Mouse (Mus musculus) liver, embryonic 16.5 days (tissue): ENCODE data around the gene Hmga1. TPM values are rescaled to one million over a fixed set of nuclear protein-coding genes. Genes with fewer than 3 reads are reported as not detected.

ENCODE experiments used
- ATAC-seq: fragments of 200-750 bp; cut with Nextera tagmentation; 2 replicates; pipeline ENCODE4 v1.8.0; 2017; ENCODE audit warnings: low read depth, mild to moderate bottlenecking, moderate number of reproducible peaks, moderate library complexity
- H3K27ac ChIP-seq: fragments of 300-500 bp; sonication (generic); 2 replicates; pipeline ENCODE4 v1.5.1; 2014; ENCODE audit warnings: mild to moderate bottlenecking, low read length
- H3K27me3 ChIP-seq: fragments of 300-500 bp; sonication (generic); 2 replicates; pipeline ENCODE4 v1.6.1; 2014; ENCODE audit warnings: low read depth, low read length, mixed read lengths; ENCODE audit not compliant: control insufficient read depth, insufficient read depth
- H3K36me3 ChIP-seq: fragments of 300-500 bp; sonication (generic); 2 replicates; pipeline ENCODE4 v1.6.1; 2014; ENCODE audit warnings: mild to moderate bottlenecking; ENCODE audit not compliant: control insufficient read depth, insufficient read depth
- H3K4me1 ChIP-seq: fragments of 300-500 bp; sonication (generic); 2 replicates; pipeline ENCODE4 v1.6.1; 2014; ENCODE audit warnings: low read depth, low read length, mixed read lengths; ENCODE audit not compliant: control insufficient read depth
- H3K4me2 ChIP-seq: fragments of 300-500 bp; sonication (generic); 2 replicates; pipeline ENCODE4 v1.6.1; 2014; ENCODE audit warnings: low read depth, low read length, mixed read lengths
- H3K4me3 ChIP-seq: fragments of 300-500 bp; sonication (generic); 2 replicates; pipeline ENCODE4 v1.5.1; 2014; ENCODE audit warnings: low read depth, mild to moderate bottlenecking, low read length
- H3K9ac ChIP-seq: fragments of 300-500 bp; sonication (generic); 2 replicates; pipeline ENCODE4 v1.6.1; 2014; ENCODE audit warnings: low read depth, low read length
- H3K9me3 ChIP-seq: fragments of 300-500 bp; sonication (generic); replicated peaks from 2 replicates; pipeline ENCODE4 v1.6.1; 2016; ENCODE audit warnings: low read length; ENCODE audit not compliant: control insufficient read depth
- WGBS: fragments of 180-500 bp; shearing (Covaris S2); extraction: QIAGEN DNeasy Blood & Tissue Kit; methylation state at CpG from one replicate; pipeline ENCODE4 v1.1.7; 2014; ENCODE audit not compliant: insufficient replicate concordance; 5-methylcytosine and 5-hydroxymethylcytosine counted together
- polyA plus RNA-seq: library from polyadenylated mRNA; unstranded; fragments of >200 nt; fragmentation: Nextera tagmentation; extraction: Ambion mirVana; gene quantifications from 2 replicates; pipeline ENCODE4 v1.2.1, GENCODE M21; 2015

Hmga1 gene
- polyA plus RNA-seq, 1 experiment from 2014 or later = 104 TPM

GRCm38 (mm10) chr17:27511865-27512618, 44.3 kb upstream of the Hmga1 start:
- WGBS = under 1% methylated on average over 64 of the region's 64 CpGs
- Histone ChIP-seq H3K4me1 (no peaks in the 10 kb centered on the region; the same call in 1 of the 2 replicates), H3K27ac (no peak overlapping the region), H3K4me3 (peak overlapping the region; percentile 42; the same call in 1 of the 2 replicates), H3K4me2 (peak overlapping the region; percentile 64), H3K36me3 (no peaks in the 10 kb centered on the region), H3K27me3 (peaks cover 68% of the 10 kb centered on the region), H3K9me3 (no peaks in the 10 kb centered on the region), H3K9ac (no peak overlapping the region)
- ATAC-seq = no peak

DNA sequence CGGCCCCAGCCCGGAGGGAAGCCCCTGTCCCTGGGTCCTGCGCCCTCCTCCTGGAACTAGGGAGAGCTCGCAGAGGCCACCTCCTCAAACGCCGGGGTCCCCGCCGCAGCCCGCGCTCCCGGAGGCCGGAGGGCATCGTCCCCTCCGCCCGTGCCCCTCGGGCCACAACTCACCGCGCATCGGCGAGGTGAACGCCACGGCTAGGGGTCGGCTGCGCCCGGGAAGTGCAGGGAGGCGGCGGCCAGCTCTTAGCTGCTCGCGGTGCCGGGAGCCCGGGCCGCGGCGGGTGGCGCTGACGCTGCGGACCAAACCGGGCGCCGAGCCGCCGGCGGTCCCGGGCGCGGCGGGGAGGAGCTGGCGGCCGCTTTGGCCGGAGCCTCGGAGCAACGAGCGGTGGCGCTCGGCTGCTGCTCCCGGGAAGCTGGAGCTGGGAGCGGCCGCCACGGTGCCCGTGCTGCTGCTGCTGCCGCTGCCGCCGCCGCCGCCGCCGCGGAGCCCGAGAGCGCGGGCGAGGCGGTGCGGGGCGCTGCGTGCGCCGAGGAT, 43.6 kb upstream of the Hmga1 start:
- under 1% methylated on average over 75 of the region's 78 CpGs for WGBS

GRCm38 (mm10) chr17:27513279-27513915, 42.9 kb upstream of the Hmga1 start:
- WGBS = 2% methylated on average over 63 of the region's 66 CpGs
- Histone ChIP-seq H3K36me3 (no peaks in the 10 kb centered on the region), H3K4me2 (peak overlapping the region; percentile 64), H3K9me3 (no peaks in the 10 kb centered on the region), H3K4me1 (no peaks in the 10 kb centered on the region; the same call in 1 of the 2 replicates), H3K4me3 (peak overlapping the region; percentile 42), H3K27me3 (peaks cover 71% of the 10 kb centered on the region), H3K9ac (no peak overlapping the region), H3K27ac (no peak overlapping the region)
- ATAC-seq = no peak

More for the DNA sequence above, 43.6 kb upstream of the Hmga1 start:
- peak overlapping the region; percentile 64 for H3K4me2 ChIP-seq
- no peaks in the 10 kb centered on the region; the same call in 1 of the 2 replicates for H3K4me1 ChIP-seq
- H3K9ac ChIP-seq = no peak overlapping the region
- H3K9me3 ChIP-seq = no peaks in the 10 kb centered on the region
- ATAC-seq = no peak
- peaks cover 69% of the 10 kb centered on the region for H3K27me3 ChIP-seq
- H3K4me3 ChIP-seq = peak overlapping the region; percentile 42
- no peaks in the 10 kb centered on the region for H3K36me3 ChIP-seq
- H3K27ac ChIP-seq = no peak overlapping the region

- Histone ChIP-seq H3K36me3 (no peaks in the 10 kb centered on the region), H3K27me3 (peaks cover 71% of the 10 kb centered on the region), H3K9ac (no peak overlapping the region), H3K9me3 (no peaks in the 10 kb centered on the region), H3K27ac (no peak overlapping the region), H3K4me3 (no peak overlapping the region), H3K4me1 (no peaks in the 10 kb centered on the region; the same call in 1 of the 2 replicates), H3K4me2 (no peak overlapping the region)
- 28% methylated on average over 27 of the region's 27 CpGs for WGBS
- ATAC-seq = no peak
Measured at GRCm38 (mm10) chr17:27513916-27514762, 42.2 kb upstream of the Hmga1 start.

- Histone ChIP-seq H3K27me3 (peaks cover 53% of the 10 kb centered on the region), H3K27ac (no peak overlapping the region), H3K4me1 (no peaks in the 10 kb centered on the region), H3K9ac (no peak overlapping the region), H3K4me3 (no peak overlapping the region), H3K4me2 (no peak overlapping the region), H3K9me3 (no peaks in the 10 kb centered on the region), H3K36me3 (no peaks in the 10 kb centered on the region)
- no peak for ATAC-seq
- WGBS = 44% methylated on average over 9 of the region's 9 CpGs
Measured at GRCm38 (mm10) chr17:27518296-27518695, 38.0 kb upstream of the Hmga1 start.

- WGBS = 42% methylated on average over 15 of the region's 15 CpGs
- no peak overlapping the region for H3K27ac ChIP-seq
- no peak for ATAC-seq
- H3K4me1 ChIP-seq = no peaks in the 10 kb centered on the region
- peaks cover 47% of the 10 kb centered on the region for H3K27me3 ChIP-seq
- no peaks in the 10 kb centered on the region for H3K9me3 ChIP-seq
- H3K9ac ChIP-seq = no peak overlapping the region
- H3K4me3 ChIP-seq = no peak overlapping the region
- H3K36me3 ChIP-seq = no peaks in the 10 kb centered on the region
- H3K4me2 ChIP-seq = no peak overlapping the region
Measured at GRCm38 (mm10) chr17:27518700-27519595, 37.3 kb upstream of the Hmga1 start.

GRCm38 (mm10) chr17:27520557-27520956, 35.7 kb upstream of the Hmga1 start:
- H3K27ac ChIP-seq = no peak overlapping the region
- H3K4me2 ChIP-seq = no peak overlapping the region
- no peak overlapping the region for H3K4me3 ChIP-seq
- H3K4me1 ChIP-seq = no peaks in the 10 kb centered on the region
- no peak for ATAC-seq
- H3K27me3 ChIP-seq = peaks cover 30% of the 10 kb centered on the region
- no peaks in the 10 kb centered on the region for H3K9me3 ChIP-seq
- H3K9ac ChIP-seq = no peak overlapping the region
- H3K36me3 ChIP-seq = no peaks in the 10 kb centered on the region
- WGBS = 1% methylated on average over 27 of the region's 27 CpGs

DNA sequence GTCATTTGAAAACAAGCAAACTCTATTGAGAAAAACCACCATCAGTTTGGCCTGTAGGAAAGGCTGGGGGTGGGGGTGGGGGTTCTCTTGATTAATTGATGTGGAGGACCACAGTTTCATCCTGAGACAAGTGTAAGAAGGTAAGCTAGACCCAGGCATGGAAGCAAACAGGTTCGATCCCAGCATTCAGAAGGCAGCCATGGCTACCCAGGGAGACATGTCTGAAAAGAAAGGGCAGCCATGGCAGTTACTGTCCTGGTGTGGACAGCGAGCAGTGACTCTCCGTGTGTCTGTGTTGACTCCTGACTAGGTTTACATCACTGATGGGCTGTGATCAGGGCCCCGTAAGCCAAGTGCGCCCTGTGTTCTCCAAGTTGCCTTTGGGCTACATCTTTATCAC, 35.0 kb upstream of the Hmga1 start, which contains the start of gene Grm4:
Gene Grm4 (minus strand): TSS at position 101 of the 400 bp plus-strand sequence.
- H3K36me3 ChIP-seq = no peaks in the 10 kb centered on the region
- H3K27me3 ChIP-seq = peaks cover 25% of the 10 kb centered on the region
- H3K9me3 ChIP-seq = no peaks in the 10 kb centered on the region
- H3K27ac ChIP-seq = no peak within 1 kb of the TSS
- no peaks in the 10 kb centered on the region for H3K4me1 ChIP-seq
- H3K4me2 ChIP-seq = no peak within 1 kb of the TSS
- H3K4me3 ChIP-seq = no peak within 1 kb of the TSS
- no peak for ATAC-seq
- no peak within 1 kb of the TSS for H3K9ac ChIP-seq
- WGBS = 52% methylated on average over 5 of the region's 5 CpGs
